In the genomic region with DNA sequence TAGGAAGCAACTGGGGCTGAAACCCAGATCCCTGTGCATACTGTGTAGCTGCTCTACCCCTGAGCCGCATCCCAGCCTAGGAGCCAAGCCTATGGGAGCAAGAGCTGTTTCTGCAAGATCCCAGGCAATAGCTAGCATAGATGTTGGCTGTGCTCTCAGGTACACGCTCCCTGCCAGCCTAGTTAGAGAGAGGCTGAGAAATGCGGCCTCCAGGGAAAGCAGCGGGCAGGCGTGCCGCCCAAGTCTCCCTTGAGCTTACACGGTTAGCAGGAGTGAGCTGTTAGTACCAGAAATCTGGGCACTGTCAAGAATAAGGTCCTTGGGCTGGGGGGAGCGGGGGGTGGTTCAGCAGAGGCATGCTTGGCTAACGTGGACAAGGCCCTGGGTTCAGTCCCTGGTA, we compare ENCODE assay signal across 23 mouse cellular contexts. TPM values are rescaled to one million over a fixed set of nuclear protein-coding genes. Genes with fewer than 3 reads are reported as not detected.
DNase-seq lines count a peak whose midpoint lies in the region; ATAC-seq and TF ChIP-seq lines count a peak whose summit lies in the region.
"Had no signal": no experiment of that assay in that cellular context is flagged by ENCODE, and none has a peak within 500 bp of the region (broad histone marks: within the 10 kb centered on the region; RNA-seq: fewer than 3 reads in every experiment).

No protein-coding gene starts in this region.

- no peak overlapping the region for H3K27ac ChIP-seq in hindbrain, embryonic 13.5 days
- no peak overlapping the region for H3K27ac ChIP-seq in hindbrain, postnatal 0 days
- H3K27ac ChIP-seq: embryonic facial prominence, embryonic 10.5 days; embryonic facial prominence, embryonic 12.5 days; forebrain, embryonic 13.5 days; forebrain, embryonic 15.5 days had no signal

- no peaks in the 10 kb centered on the region for H3K4me1 ChIP-seq in hindbrain, embryonic 13.5 days (replicated peaks)
- no peaks in the 10 kb centered on the region; the same call in 1 of the 2 replicates for H3K4me1 ChIP-seq in hindbrain, postnatal 0 days (ENCODE audit: insufficient read depth, low read length)
- H3K4me1 ChIP-seq: embryonic facial prominence, embryonic 10.5 days; embryonic facial prominence, embryonic 12.5 days; forebrain, embryonic 13.5 days; forebrain, embryonic 15.5 days had no signal

- H3K36me3 ChIP-seq in hindbrain, embryonic 13.5 days = peaks cover 45% of the 10 kb centered on the region
- peaks cover 19% of the 10 kb centered on the region for H3K36me3 ChIP-seq in hindbrain, postnatal 0 days (ENCODE audit: insufficient read depth, low read length)

- peaks cover 3% of the 10 kb centered on the region; the same call in 1 of the 2 replicates for H3K27me3 ChIP-seq in hindbrain, embryonic 13.5 days
- H3K27me3 ChIP-seq in hindbrain, postnatal 0 days (ENCODE audit: insufficient read depth, low read length) = no peaks in the 10 kb centered on the region
- H3K27me3 ChIP-seq: CH12.LX; embryonic facial prominence, embryonic 12.5 days; forebrain, embryonic 13.5 days; forebrain, embryonic 15.5 days; Patski had no signal

- no peak overlapping the region for H3K4me2 ChIP-seq in hindbrain, embryonic 13.5 days
- H3K4me2 ChIP-seq in hindbrain, postnatal 0 days (ENCODE audit: low read depth, low read length) = no peak overlapping the region
- H3K4me2 ChIP-seq: embryonic facial prominence, embryonic 12.5 days; forebrain, embryonic 13.5 days; forebrain, embryonic 15.5 days had no signal

- no peaks in the 10 kb centered on the region for H3K9me3 ChIP-seq in hindbrain, embryonic 13.5 days
- H3K9me3 ChIP-seq in hindbrain, postnatal 0 days (ENCODE audit: low read length) = no peaks in the 10 kb centered on the region
- H3K9me3 ChIP-seq: embryonic facial prominence, embryonic 10.5 days; embryonic facial prominence, embryonic 12.5 days; forebrain, embryonic 13.5 days; forebrain, embryonic 15.5 days; G1E had no signal

- DNase-seq in adrenal gland, adult 2 months = peak; percentile 27
- no peak for DNase-seq in adrenal gland, adult (ENCODE audit: inconsistent age in 2 of 2, low spot score in 1 of 2)
- peak; percentile 63 for DNase-seq in adrenal gland, postnatal 14 days
- DNase-seq in adrenal gland, adult 8-10 months = no peak
- no peak for DNase-seq in hindbrain, postnatal 0 days (ENCODE audit: low spot score)
- DNase-seq: B cell, adult 2 months; cerebellum, adult 11-12 months; cerebellum, adult 2 months; cerebellum, adult 9-10 months; cerebellum, postnatal 10 days; cerebellum, postnatal 25 days; forebrain, postnatal 0 days had no signal

- no peak for ATAC-seq in hindbrain, embryonic 13.5 days (ENCODE audit: low FRiP score)
- no peak for ATAC-seq in hindbrain, postnatal 0 days
- ATAC-seq: activated CD4-positive, CD25-positive, alpha-beta regulatory T cell, adult 4 months; CD4-positive, CD25-positive, alpha-beta regulatory T cell, adult 4 months; forebrain, embryonic 13.5 days; forebrain, embryonic 15.5 days; forebrain, postnatal 0 days; Patski had no signal

- no peak for TF ChIP-seq CTCF in hindbrain, postnatal 0 days (IDR thresholded peaks at IDR 0.05; ENCODE audit: low read depth)

- WGBS in hindbrain, embryonic 13.5 days = 93% methylated on average over 9 of the region's 9 CpGs
- 89% methylated on average over 9 of the region's 9 CpGs for WGBS in hindbrain, postnatal 0 days

- no peak overlapping the region for H3K4me3 ChIP-seq in hindbrain, embryonic 13.5 days
- H3K4me3 ChIP-seq in hindbrain, postnatal 0 days (ENCODE audit: low read length) = no peak overlapping the region
- H3K4me3 ChIP-seq: embryonic facial prominence, embryonic 10.5 days; embryonic facial prominence, embryonic 12.5 days; forebrain, embryonic 13.5 days; forebrain, embryonic 15.5 days had no signal

- H3K9ac ChIP-seq in hindbrain, embryonic 13.5 days = peak overlapping the region; percentile 49; the same call in 1 of the 2 replicates
- no peak overlapping the region for H3K9ac ChIP-seq in hindbrain, postnatal 0 days (replicated peaks; ENCODE audit: low read length)
- H3K9ac ChIP-seq: embryonic facial prominence, embryonic 12.5 days; forebrain, embryonic 13.5 days; forebrain, embryonic 15.5 days; forebrain, postnatal 0 days had no signal

RNA-seq across cellular contexts. Expression of a gene that starts 20.5 kb away (rescaled TPM):
- not detected for total RNA-seq in adrenal gland, adult 2 months (2021)
- not detected in 2 replicates for polyA plus RNA-seq in adrenal gland, adult 2 months (2012; rRNA removed)
- not detected in 2 replicates for total RNA-seq in adrenal gland, postnatal 14 days (2021)
- not detected for total RNA-seq in adrenal gland, adult 8-10 months (2022)
- not detected in 2 replicates for polyA plus RNA-seq in hindbrain, embryonic 13.5 days (2015; fragmentation: Nextera tagmentation; extraction: Ambion mirVana)
- not detected in 2 replicates for total RNA-seq in hindbrain, postnatal 0 days (2014; rRNA removed)
- 0.19 and 0.39 TPM in 2 replicates for polyA plus RNA-seq in hindbrain, postnatal 0 days (2015; fragmentation: Nextera tagmentation; extraction: Ambion mirVana)
- total RNA-seq: CH12.LX; forebrain, postnatal 0 days; G1E had no signal
- polyA plus RNA-seq: activated CD4-positive, CD25-positive, alpha-beta regulatory T cell, adult 4 months; CD4-positive, CD25-positive, alpha-beta regulatory T cell, adult 4 months; cortical plate, adult 2 months; forebrain, embryonic 13.5 days; forebrain, embryonic 15.5 days; forebrain, postnatal 0 days; G1E; Patski had no signal

RNA-seq across cellular contexts. Expression of a gene that starts 26.8 kb away (rescaled TPM):
- total RNA-seq in adrenal gland, adult 2 months (2021) = 10 to 100 TPM; 33.4 to 39.6 TPM
- 69.1 and 74.7 TPM in 2 replicates for polyA plus RNA-seq in adrenal gland, adult 2 months (2012; rRNA removed)
- total RNA-seq in adrenal gland, postnatal 14 days (2021) = 23.8 and 25.9 TPM in 2 replicates
- total RNA-seq in adrenal gland, adult 8-10 months (2022) = 10 to 100 TPM; 26.0 to 29.3 (median 28.3) TPM
- polyA plus RNA-seq in hindbrain, embryonic 13.5 days (2015; fragmentation: Nextera tagmentation; extraction: Ambion mirVana) = 25.1 and 25.3 TPM in 2 replicates
- total RNA-seq in hindbrain, postnatal 0 days (2014; rRNA removed) = 141 and 156 TPM in 2 replicates
- 29.9 and 31.8 TPM in 2 replicates for polyA plus RNA-seq in hindbrain, postnatal 0 days (2015; fragmentation: Nextera tagmentation; extraction: Ambion mirVana)

RNA-seq across cellular contexts. Expression of a gene that starts 36.9 kb away (rescaled TPM):
- total RNA-seq in adrenal gland, adult 2 months (2021) = 1 to 10 TPM in 1 of 2 experiments, under 1 TPM in 1; 0.66 to 1.1 TPM
- polyA plus RNA-seq in adrenal gland, adult 2 months (2012; rRNA removed) = 1.4 and 2.6 TPM in 2 replicates
- 1.2 and 5.1 TPM in 2 replicates for total RNA-seq in adrenal gland, postnatal 14 days (2021)
- total RNA-seq in adrenal gland, adult 8-10 months (2022) = 1 to 10 TPM; 2.1 to 4.9 (median 3.6) TPM
- polyA plus RNA-seq in hindbrain, embryonic 13.5 days (2015; fragmentation: Nextera tagmentation; extraction: Ambion mirVana) = 36.3 and 39.7 TPM in 2 replicates
- total RNA-seq in hindbrain, postnatal 0 days (2014; rRNA removed) = 270 and 290 TPM in 2 replicates
- polyA plus RNA-seq in hindbrain, postnatal 0 days (2015; fragmentation: Nextera tagmentation; extraction: Ambion mirVana) = 179 and 202 TPM in 2 replicates
- total RNA-seq: G1E had no signal
- polyA plus RNA-seq: activated CD4-positive, CD25-positive, alpha-beta regulatory T cell, adult 4 months; CD4-positive, CD25-positive, alpha-beta regulatory T cell, adult 4 months; G1E; Patski had no signal

RNA-seq across cellular contexts. Expression of a gene that starts 51.9 kb away (rescaled TPM):
- 1 to 10 TPM; 3.1 to 7.4 TPM for total RNA-seq in adrenal gland, adult 2 months (2021)
- 2.6 and 5.7 TPM in 2 replicates for polyA plus RNA-seq in adrenal gland, adult 2 months (2012; rRNA removed)
- 13.1 and 18.0 TPM in 2 replicates for total RNA-seq in adrenal gland, postnatal 14 days (2021)
- 1 to 10 TPM; 3.7 to 6.3 (median 4.7) TPM for total RNA-seq in adrenal gland, adult 8-10 months (2022)
- polyA plus RNA-seq in hindbrain, embryonic 13.5 days (2015; fragmentation: Nextera tagmentation; extraction: Ambion mirVana) = 5.4 and 6.5 TPM in 2 replicates
- 33.5 and 38.4 TPM in 2 replicates for total RNA-seq in hindbrain, postnatal 0 days (2014; rRNA removed)
- polyA plus RNA-seq in hindbrain, postnatal 0 days (2015; fragmentation: Nextera tagmentation; extraction: Ambion mirVana) = 19.6 and 20.1 TPM in 2 replicates
- polyA plus RNA-seq: Patski had no signal

Comparison
In these comparisons a context has a peak if more than half of its experiments do, and no peak if none do; other contexts are left out.
1. DNase-seq: peak in adrenal gland, adult 2 months (single experiment) and adrenal gland, postnatal 14 days (single experiment); none in adrenal gland, adult (0 of 2), adrenal gland, adult 8-10 months (single experiment) and hindbrain, postnatal 0 days (single experiment).
2. RNA of a gene that starts 36.9 kb away (total RNA-seq): 270 to 290 TPM in hindbrain, postnatal 0 days; 2.1 to 4.9 TPM in adrenal gland, adult 8-10 months, 1.2 to 5.1 TPM in adrenal gland, postnatal 14 days and 0.66 to 1.1 TPM in adrenal gland, adult 2 months; every median in the first group is over 10 times any median in the second.